Mouse (Mus musculus): Measurements from ENCODE around the gene Srgap1. TPM values are rescaled to one million over a fixed set of nuclear protein-coding genes. Genes with fewer than 3 reads are reported as not detected.

Srgap1 gene
- polyA plus RNA-seq, 1 experiment from 2014 or later: 3.7 TPM

DNA sequence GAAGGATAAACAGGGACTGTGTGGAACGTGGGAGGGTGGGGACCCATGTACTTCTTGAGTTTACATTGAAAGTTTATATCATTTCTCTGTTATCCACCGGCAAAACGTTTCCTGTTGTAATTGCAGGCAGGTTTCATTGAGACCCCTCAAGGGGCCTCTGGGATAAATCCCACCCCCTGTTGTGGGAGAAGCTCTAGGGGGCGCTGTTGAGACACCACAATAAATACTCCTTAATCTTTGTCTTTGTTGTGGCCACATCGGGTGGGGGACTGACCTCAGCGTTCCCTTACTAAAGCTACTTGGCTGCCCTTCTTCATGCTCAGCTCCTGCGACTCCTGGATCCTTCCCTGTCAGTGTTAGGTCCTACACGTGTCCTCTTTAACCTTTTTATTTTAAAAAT is 288.0 kb downstream of the Srgap1 start:
- H3K9me3 ChIP-seq (ENCODE audit: control insufficient read depth, low read length): no peaks in the 10 kb centered on the region
- H3K9ac ChIP-seq (ENCODE audit: low read depth, low read length): no peak overlapping the region
- ATAC-seq: no peak
- no peak overlapping the region for H3K27ac ChIP-seq (ENCODE audit: low read length)
- WGBS: 49% methylated on average over 8 of the region's 8 CpGs
- no peaks in the 10 kb centered on the region for H3K36me3 ChIP-seq (ENCODE audit: control insufficient read depth, insufficient read depth, low read length)
- H3K4me3 ChIP-seq (ENCODE audit: low read length): no peak overlapping the region
- H3K4me1 ChIP-seq (ENCODE audit: control insufficient read depth, insufficient read depth, low read length): peaks cover 7% of the 10 kb centered on the region
- H3K27me3 ChIP-seq (replicated peaks; ENCODE audit: control insufficient read depth, insufficient read depth, low read length): no peaks in the 10 kb centered on the region
- no peak overlapping the region for H3K4me2 ChIP-seq (ENCODE audit: low read depth, low read length)

DNA sequence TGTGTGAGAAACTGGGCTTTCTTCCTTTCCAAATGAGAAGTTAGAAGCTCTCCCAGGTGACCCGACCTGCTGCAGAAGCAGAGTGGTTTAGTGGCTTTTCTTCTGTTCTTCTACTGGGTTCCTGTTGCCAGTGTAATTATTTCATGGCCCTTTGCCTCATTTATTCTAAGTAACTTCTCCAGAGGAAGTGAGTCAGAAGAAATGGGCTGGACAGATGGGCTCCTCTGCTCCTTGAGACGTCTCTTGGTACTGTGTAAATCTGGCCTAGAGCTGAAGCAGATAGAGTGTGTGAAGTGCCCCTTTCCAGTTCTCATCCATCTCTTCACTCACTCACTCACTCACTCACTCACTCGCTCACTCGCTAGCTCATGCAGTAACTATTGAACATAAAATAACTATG is 290.4 kb downstream of the Srgap1 start:
- Histone ChIP-seq H3K9me3 (ENCODE audit: control insufficient read depth, low read length) (no peaks in the 10 kb centered on the region), H3K36me3 (ENCODE audit: control insufficient read depth, insufficient read depth, low read length) (no peaks in the 10 kb centered on the region), H3K27ac (ENCODE audit: low read length) (no peak overlapping the region), H3K9ac (ENCODE audit: low read depth, low read length) (no peak overlapping the region), H3K27me3 (replicated peaks; ENCODE audit: control insufficient read depth, insufficient read depth, low read length) (no peaks in the 10 kb centered on the region), H3K4me2 (ENCODE audit: low read depth, low read length) (no peak overlapping the region), H3K4me1 (ENCODE audit: control insufficient read depth, insufficient read depth, low read length) (peaks cover 7% of the 10 kb centered on the region), H3K4me3 (ENCODE audit: low read length) (no peak overlapping the region)
- 74% methylated on average over 4 of the region's 4 CpGs for WGBS
- ATAC-seq: no peak

DNA sequence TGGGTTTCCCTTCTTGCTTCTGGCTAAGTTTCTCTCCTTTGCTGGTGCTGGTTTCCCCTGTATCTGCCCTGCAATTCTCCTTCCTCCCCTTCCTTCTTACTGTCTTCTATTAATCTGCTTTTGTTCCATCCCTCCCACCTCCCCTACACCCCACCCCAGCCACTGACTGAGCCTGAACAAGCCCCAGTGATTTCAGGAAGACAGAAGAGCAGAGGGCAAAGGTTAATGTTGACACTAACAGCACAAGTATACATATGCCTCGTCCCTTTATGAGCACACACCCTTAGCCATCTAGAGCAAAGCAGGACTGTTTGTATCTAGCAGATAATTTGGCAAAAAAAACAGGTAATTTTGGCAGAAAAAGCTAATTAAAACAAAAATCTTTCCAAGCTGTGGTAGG is 291.3 kb downstream of the Srgap1 start:
- H3K36me3 ChIP-seq (ENCODE audit: control insufficient read depth, insufficient read depth, low read length): no peaks in the 10 kb centered on the region
- no peak overlapping the region for H3K4me2 ChIP-seq (ENCODE audit: low read depth, low read length)
- H3K27me3 ChIP-seq (replicated peaks; ENCODE audit: control insufficient read depth, insufficient read depth, low read length): no peaks in the 10 kb centered on the region
- no peak overlapping the region for H3K9ac ChIP-seq (ENCODE audit: low read depth, low read length)
- H3K27ac ChIP-seq (ENCODE audit: low read length): no peak overlapping the region; the same call in 1 of the 2 replicates
- no peaks in the 10 kb centered on the region for H3K9me3 ChIP-seq (ENCODE audit: control insufficient read depth, low read length)
- no peak overlapping the region for H3K4me3 ChIP-seq (ENCODE audit: low read length)
- ATAC-seq: peak; percentile 73
- peaks cover 7% of the 10 kb centered on the region for H3K4me1 ChIP-seq (ENCODE audit: control insufficient read depth, insufficient read depth, low read length)
- 5% methylated on average over 1 of the region's 1 CpGs for WGBS

GRCm38 (mm10) chr10:121754237-121754636 is 292.9 kb downstream of the Srgap1 start:
- Histone ChIP-seq H3K4me2 (ENCODE audit: low read depth, low read length) (no peak overlapping the region), H3K27ac (ENCODE audit: low read length) (no peak overlapping the region), H3K36me3 (ENCODE audit: control insufficient read depth, insufficient read depth, low read length) (0 out of 2 replicates have a peak, but pooled peaks cover 3% of the 10 kb centered on the region), H3K4me3 (ENCODE audit: low read length) (no peak overlapping the region), H3K27me3 (replicated peaks; ENCODE audit: control insufficient read depth, insufficient read depth, low read length) (no peaks in the 10 kb centered on the region), H3K4me1 (ENCODE audit: control insufficient read depth, insufficient read depth, low read length) (peaks cover 7% of the 10 kb centered on the region), H3K9ac (ENCODE audit: low read depth, low read length) (no peak overlapping the region), H3K9me3 (ENCODE audit: control insufficient read depth, low read length) (no peaks in the 10 kb centered on the region)
- no peak for ATAC-seq
- 60% methylated on average over 5 of the region's 5 CpGs for WGBS

- 96% methylated on average over 12 of the region's 12 CpGs for WGBS
- no peak overlapping the region for H3K27ac ChIP-seq (ENCODE audit: low read length)
- H3K4me2 ChIP-seq (ENCODE audit: low read depth, low read length): no peak overlapping the region
- H3K36me3 ChIP-seq (ENCODE audit: control insufficient read depth, insufficient read depth, low read length): peaks cover 9% of the 10 kb centered on the region; the same call in 1 of the 2 replicates
- H3K4me1 ChIP-seq (ENCODE audit: control insufficient read depth, insufficient read depth, low read length): no peaks in the 10 kb centered on the region
- H3K9ac ChIP-seq (ENCODE audit: low read depth, low read length): no peak overlapping the region
- H3K9me3 ChIP-seq (ENCODE audit: control insufficient read depth, low read length): no peaks in the 10 kb centered on the region
- no peaks in the 10 kb centered on the region for H3K27me3 ChIP-seq (replicated peaks; ENCODE audit: control insufficient read depth, insufficient read depth, low read length)
- H3K4me3 ChIP-seq (ENCODE audit: low read length): no peak overlapping the region
- ATAC-seq: no peak
Observed at GRCm38 (mm10) chr10:121750175-121750574, 296.9 kb downstream of the Srgap1 start.

- H3K9me3 ChIP-seq (ENCODE audit: control insufficient read depth, low read length): 0 out of 2 replicates have a peak, but pooled peaks cover 5% of the 10 kb centered on the region
- H3K4me2 ChIP-seq (ENCODE audit: low read depth, low read length): no peak overlapping the region
- ATAC-seq: no peak
- 62% methylated on average over 4 of the region's 4 CpGs for WGBS
- no peak overlapping the region for H3K27ac ChIP-seq (ENCODE audit: low read length)
- no peak overlapping the region for H3K9ac ChIP-seq (ENCODE audit: low read depth, low read length)
- peaks cover 3% of the 10 kb centered on the region for H3K4me1 ChIP-seq (ENCODE audit: control insufficient read depth, insufficient read depth, low read length)
- H3K36me3 ChIP-seq (ENCODE audit: control insufficient read depth, insufficient read depth, low read length): peaks cover 7% of the 10 kb centered on the region; the same call in 1 of the 2 replicates
- H3K4me3 ChIP-seq (ENCODE audit: low read length): no peak overlapping the region
- H3K27me3 ChIP-seq (replicated peaks; ENCODE audit: control insufficient read depth, insufficient read depth, low read length): no peaks in the 10 kb centered on the region
Observed at GRCm38 (mm10) chr10:121742336-121742735, 304.8 kb downstream of the Srgap1 start.

DNA sequence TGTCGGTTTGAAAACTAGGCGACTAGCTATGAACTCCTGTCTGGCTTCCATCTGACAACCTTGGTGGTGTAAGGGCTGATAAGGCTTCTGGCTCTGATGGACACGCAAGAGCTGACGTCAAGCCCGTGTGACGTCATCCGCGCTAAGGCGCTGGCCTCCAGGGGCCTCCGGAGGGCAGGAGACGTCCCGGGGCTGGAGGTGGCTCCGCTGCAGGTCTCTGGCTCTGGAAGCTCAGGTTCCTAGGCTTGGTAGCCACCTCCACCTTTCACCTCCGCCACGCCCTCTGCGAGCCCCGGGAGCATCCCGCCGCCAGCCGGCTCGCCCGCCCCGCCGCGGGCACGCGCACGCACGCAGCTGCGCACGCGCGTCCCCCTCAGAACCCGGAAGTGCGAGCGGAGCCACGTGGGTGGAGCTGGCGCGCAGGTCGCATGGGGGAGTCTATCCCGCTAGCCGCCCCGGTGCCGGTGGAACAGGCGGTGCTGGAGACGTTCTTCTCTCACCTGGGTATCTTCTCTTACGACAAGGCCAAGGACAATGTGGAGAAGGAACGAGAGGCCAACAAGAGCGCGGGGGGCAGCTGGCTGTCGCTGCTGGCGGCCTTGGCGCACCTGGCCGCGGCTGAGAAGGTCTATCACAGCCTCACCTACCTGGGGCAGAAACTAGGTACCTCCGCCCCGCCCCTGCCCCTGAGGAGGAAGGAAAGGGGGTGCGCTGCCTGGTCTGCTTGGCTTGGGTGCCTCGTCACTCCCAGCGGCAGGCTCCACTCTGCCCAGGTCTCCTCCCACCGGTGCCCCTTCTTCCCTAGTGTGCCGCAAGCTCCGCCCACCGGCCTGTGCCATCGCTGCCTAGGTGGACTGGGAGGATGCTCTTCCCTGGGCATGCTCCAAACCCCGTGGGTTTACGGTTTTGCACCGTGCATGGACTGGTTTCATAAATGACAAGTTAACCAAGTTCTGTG is 307.3 kb downstream of the Srgap1 start, which contains the start of gene BC048403:
BC048403 (plus strand) TSS at position 390 of the 958 bp plus-strand sequence.
- Histone ChIP-seq H3K9ac (ENCODE audit: low read depth, low read length) (peak within 1 kb of the TSS; percentile 84), H3K9me3 (ENCODE audit: control insufficient read depth, low read length) (0 out of 2 replicates have a peak, but pooled peaks cover 5% of the 10 kb centered on the region), H3K4me1 (ENCODE audit: control insufficient read depth, insufficient read depth, low read length) (peaks cover 3% of the 10 kb centered on the region), H3K27ac (ENCODE audit: low read length) (peak within 1 kb of the TSS; percentile 54; the same call in 1 of the 2 replicates), H3K4me2 (ENCODE audit: low read depth, low read length) (peak within 1 kb of the TSS; percentile 93), H3K4me3 (ENCODE audit: low read length) (peak within 1 kb of the TSS; percentile 94), H3K27me3 (replicated peaks; ENCODE audit: control insufficient read depth, insufficient read depth, low read length) (no peaks in the 10 kb centered on the region), H3K36me3 (ENCODE audit: control insufficient read depth, insufficient read depth, low read length) (no peaks in the 10 kb centered on the region)
- peak; percentile 95 for ATAC-seq
- under 1% methylated on average over 67 of the region's 68 CpGs for WGBS

DNA sequence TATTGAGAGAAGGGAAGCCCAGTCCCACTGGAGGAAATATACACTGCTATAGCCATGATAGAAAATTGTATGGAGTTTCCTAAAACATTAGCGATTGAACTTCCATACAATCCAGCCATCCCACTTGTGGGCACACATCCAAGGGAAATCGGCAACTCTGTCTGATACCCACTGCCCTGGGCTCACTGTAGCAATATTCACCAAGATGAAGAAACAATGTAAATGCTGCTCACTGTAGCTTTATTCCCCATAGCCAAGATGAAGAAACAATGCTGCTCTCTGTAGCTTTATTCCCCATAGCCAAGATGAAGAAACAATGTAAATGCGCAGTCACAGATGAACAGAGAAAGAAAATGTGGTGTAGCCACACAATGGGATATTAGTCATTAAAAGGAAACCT is 309.9 kb downstream of the Srgap1 start:
- Histone ChIP-seq H3K36me3 (ENCODE audit: control insufficient read depth, insufficient read depth, low read length) (no peaks in the 10 kb centered on the region), H3K9me3 (ENCODE audit: control insufficient read depth, low read length) (no peaks in the 10 kb centered on the region), H3K27me3 (replicated peaks; ENCODE audit: control insufficient read depth, insufficient read depth, low read length) (no peaks in the 10 kb centered on the region), H3K4me2 (ENCODE audit: low read depth, low read length) (no peak overlapping the region), H3K4me1 (ENCODE audit: control insufficient read depth, insufficient read depth, low read length) (peaks cover 3% of the 10 kb centered on the region), H3K4me3 (ENCODE audit: low read length) (no peak overlapping the region), H3K9ac (ENCODE audit: low read depth, low read length) (no peak overlapping the region), H3K27ac (ENCODE audit: low read length) (no peak overlapping the region)
- WGBS: 91% methylated on average over 3 of the region's 3 CpGs
- ATAC-seq: no peak

GRCm38 (mm10) chr10:121732542-121732941 is 314.6 kb downstream of the Srgap1 start:
- Histone ChIP-seq H3K27me3 (replicated peaks; ENCODE audit: control insufficient read depth, insufficient read depth, low read length) (no peaks in the 10 kb centered on the region), H3K4me3 (ENCODE audit: low read length) (no peak overlapping the region), H3K27ac (ENCODE audit: low read length) (no peak overlapping the region), H3K9me3 (ENCODE audit: control insufficient read depth, low read length) (no peaks in the 10 kb centered on the region), H3K36me3 (ENCODE audit: control insufficient read depth, insufficient read depth, low read length) (no peaks in the 10 kb centered on the region), H3K4me2 (ENCODE audit: low read depth, low read length) (no peak overlapping the region), H3K4me1 (ENCODE audit: control insufficient read depth, insufficient read depth, low read length) (no peaks in the 10 kb centered on the region), H3K9ac (ENCODE audit: low read depth, low read length) (no peak overlapping the region)
- 85% methylated on average over 9 of the region's 9 CpGs for WGBS
- no peak for ATAC-seq

Data from intestine, embryonic 16.5 days (tissue).